Mouse (Mus musculus) small intestine, adult 2 months (tissue): ENCODE measurements around the gene Cep290.

Source experiments
- CTCF ChIP-seq: fragments of 200-500 bp; IDR thresholded peaks from 2 replicates; pipeline ENCODE4 v1.5.1; 2012; ENCODE audit warnings: low read depth, mild to moderate bottlenecking, control low read depth, inconsistent platforms, low read length, moderate library complexity, mixed read lengths; ENCODE audit not compliant: insufficient replicate concordance, insufficient read length; ENCODE audit errors: extremely low read depth
- POLR2A ChIP-seq: fragments of 200-500 bp; IDR thresholded peaks from 2 replicates; pipeline ENCODE4 v1.6.1; 2012; ENCODE audit warnings: low read depth, mild to moderate bottlenecking, control low read depth, inconsistent platforms, low read length, moderate library complexity

DNA sequence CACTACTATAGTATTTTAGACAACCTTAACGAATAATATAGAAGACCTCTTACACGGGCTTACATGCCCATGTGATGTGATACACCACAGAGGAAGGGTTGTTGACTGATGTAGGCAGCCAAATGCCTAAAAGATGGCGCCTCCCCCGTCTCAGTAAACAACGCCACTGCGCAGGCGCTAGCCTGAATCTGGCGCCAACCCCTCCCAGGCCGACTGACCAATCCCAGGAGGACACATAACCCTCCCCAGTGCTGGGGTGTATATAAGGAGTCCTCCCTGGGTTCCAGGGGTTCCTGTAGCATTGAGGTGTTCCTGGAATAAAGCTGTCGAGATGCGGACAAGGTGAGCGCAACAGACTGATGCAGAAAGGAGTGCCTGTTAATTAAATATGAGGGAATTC, 132.7 kb downstream of the Cep290 start:
- TF ChIP-seq POLR2A (no peak), CTCF (no peak)
